8 mouse cellular contexts compared by ENCODE assay signal in the genomic region with DNA sequence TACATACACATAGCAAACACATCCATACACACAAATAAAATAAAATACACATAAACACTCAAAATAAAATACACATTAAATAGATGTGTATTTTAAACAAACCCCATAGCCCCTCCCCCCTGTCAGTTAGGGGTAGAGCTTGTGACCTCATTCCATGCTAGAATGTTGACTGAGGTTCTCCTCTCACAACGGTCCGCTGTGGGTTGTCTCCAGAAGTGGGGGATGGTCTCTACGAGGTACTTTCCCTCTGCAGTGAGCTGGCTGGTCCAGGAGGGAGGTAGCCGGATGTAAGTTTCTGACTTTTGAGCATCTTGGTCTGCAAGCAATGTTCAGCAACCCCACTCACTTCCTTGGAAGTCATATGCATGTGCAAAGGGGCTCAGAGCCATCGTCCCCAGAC. TPM values are rescaled to one million over a fixed set of nuclear protein-coding genes. Genes with fewer than 3 reads are reported as not detected.
DNase-seq lines count a peak whose midpoint lies in the region; ATAC-seq and TF ChIP-seq lines count a peak whose summit lies in the region.

A gene (plus strand): TSS at position 188 of the 400 bp plus-strand sequence.

- no peak within 1 kb of the TSS for H3K9ac ChIP-seq in kidney, postnatal 0 days (ENCODE audit: low read depth, low read length)
- H3K9ac ChIP-seq in intestine, embryonic 14.5 days (ENCODE audit: low read length), result no peak within 1 kb of the TSS
- H3K9ac ChIP-seq in midbrain, embryonic 15.5 days, result no peak within 1 kb of the TSS

- no peak for DNase-seq in kidney, postnatal 0 days (ENCODE audit: low spot score)
- no peak for DNase-seq in kidney, adult 18-20 months
- DNase-seq in adrenal gland, postnatal 10 days, result no peak
- no peak for DNase-seq in gastrocnemius, postnatal 14 days
- DNase-seq in intestine, embryonic 14.5 days (ENCODE audit: low spot score), result no peak
- DNase-seq in cerebellum, postnatal 10 days, result no peak
- DNase-seq in cerebellum, adult 8-10 months, result no peak

- intact Hi-C loops in gastrocnemius, postnatal 14 days (cut with DNase I; ENCODE audit: low total_unique reads), result loop anchor here (10.0 kb wide), 1 partner anchor 129 kb away; a partner anchor contains a TSS

- no peaks in the 10 kb centered on the region for H3K9me3 ChIP-seq in kidney, postnatal 0 days (replicated peaks; ENCODE audit: low read length)
- no peaks in the 10 kb centered on the region for H3K9me3 ChIP-seq in intestine, embryonic 14.5 days (ENCODE audit: control insufficient read depth, low read length)
- no peaks in the 10 kb centered on the region for H3K9me3 ChIP-seq in midbrain, embryonic 15.5 days

- peaks cover 5% of the 10 kb centered on the region; the same call in 1 of the 2 replicates for H3K4me1 ChIP-seq in kidney, postnatal 0 days (replicated peaks; ENCODE audit: insufficient read depth, low read length)
- H3K4me1 ChIP-seq in intestine, embryonic 14.5 days (replicated peaks; ENCODE audit: control insufficient read depth, insufficient read depth, low read length), result no peaks in the 10 kb centered on the region; the same call in none of the 2 replicates
- 0 out of 2 replicates have a peak, but pooled peaks cover 3% of the 10 kb centered on the region for H3K4me1 ChIP-seq in midbrain, embryonic 15.5 days

- no peaks in the 10 kb centered on the region for H3K36me3 ChIP-seq in kidney, postnatal 0 days (ENCODE audit: insufficient read depth, low read length)
- no peaks in the 10 kb centered on the region for H3K36me3 ChIP-seq in intestine, embryonic 14.5 days (ENCODE audit: control insufficient read depth, insufficient read depth, low read length)
- H3K36me3 ChIP-seq in midbrain, embryonic 15.5 days (replicated peaks), result no peaks in the 10 kb centered on the region

- no peak within 1 kb of the TSS for H3K4me3 ChIP-seq in kidney, postnatal 0 days (replicated peaks; ENCODE audit: low read depth, low read length)
- H3K4me3 ChIP-seq in intestine, embryonic 14.5 days (ENCODE audit: low read depth, low read length), result no peak within 1 kb of the TSS
- H3K4me3 ChIP-seq in midbrain, embryonic 15.5 days, result no peak within 1 kb of the TSS

- 28% methylated on average over 5 of the region's 5 CpGs for WGBS in kidney, postnatal 0 days
- WGBS in intestine, embryonic 14.5 days, result 40% methylated on average over 5 of the region's 5 CpGs
- WGBS in midbrain, embryonic 15.5 days, result 81% methylated on average over 5 of the region's 5 CpGs

- H3K27me3 ChIP-seq in kidney, postnatal 0 days (ENCODE audit: insufficient read depth, low read length), result no peaks in the 10 kb centered on the region
- peaks cover 4% of the 10 kb centered on the region; the same call in 1 of the 2 replicates for H3K27me3 ChIP-seq in intestine, embryonic 14.5 days (replicated peaks; ENCODE audit: control insufficient read depth, insufficient read depth, low read length)
- peaks cover 18% of the 10 kb centered on the region for H3K27me3 ChIP-seq in midbrain, embryonic 15.5 days (replicated peaks)

- peak within 1 kb of the TSS; percentile 22; the same call in 1 of the 2 replicates for H3K4me2 ChIP-seq in kidney, postnatal 0 days (ENCODE audit: low read length)
- no peak within 1 kb of the TSS for H3K4me2 ChIP-seq in intestine, embryonic 14.5 days (ENCODE audit: low read length)
- no peak within 1 kb of the TSS for H3K4me2 ChIP-seq in midbrain, embryonic 15.5 days

- no peak; the same call in 1 of the 2 replicates for ATAC-seq in kidney, postnatal 0 days (replicated peaks; ENCODE audit: low FRiP score, low read depth)
- ATAC-seq in intestine, embryonic 14.5 days (replicated peaks; ENCODE audit: low FRiP score, low TSS enrichment, low read depth), result no peak
- no peak for ATAC-seq in midbrain, embryonic 15.5 days (replicated peaks)

- no peak for TF ChIP-seq CTCF in kidney, postnatal 0 days (IDR thresholded peaks at IDR 0.05; ENCODE audit: low read depth)

- H3K27ac ChIP-seq in kidney, postnatal 0 days, result no peak within 1 kb of the TSS
- no peak within 1 kb of the TSS for H3K27ac ChIP-seq in intestine, embryonic 14.5 days (ENCODE audit: low read depth)
- H3K27ac ChIP-seq in midbrain, embryonic 15.5 days, result no peak within 1 kb of the TSS

RNA-seq across cellular contexts. Expression of the gene that starts here (rescaled TPM):
- 19.9 and 20.3 TPM in 2 replicates for polyA plus RNA-seq in kidney, postnatal 0 days (2015; fragmentation: Nextera tagmentation; extraction: Ambion mirVana)
- total RNA-seq in adrenal gland, postnatal 10 days (2021), result 10 to 100 TPM; 36.9 to 52.9 TPM
- 10 to 100 TPM; 11.9 to 14.4 TPM for total RNA-seq in gastrocnemius, postnatal 14 days (2021)
- 17.5 TPM in 2 replicates for polyA plus RNA-seq in intestine, embryonic 14.5 days (2014; fragmentation: Nextera tagmentation; extraction: Ambion mirVana)
- 70.3 and 74.2 TPM in 2 replicates for polyA plus RNA-seq in midbrain, embryonic 15.5 days (2015; fragmentation: Nextera tagmentation; extraction: Ambion mirVana)
